Mouse (Mus musculus) left cerebral cortex, adult 18-20 months (tissue): Measurements from ENCODE around the gene Uap1l1. TPM values are rescaled to one million over a fixed set of nuclear protein-coding genes. Genes with fewer than 3 reads are reported as not detected.

Experiments
- DNase-seq, 2 experiments: peaks; one replicate each; pipeline ENCODE4 v3.0.0; 2021 to 2022; ENCODE audit warnings: low spot score in 2 of 2, mixed read lengths in 1 of 2
- total RNA-seq, 2 experiments: library from RNA; stranded (reverse); gene quantifications; 2 replicates each; pipeline ENCODE4 v1.2.3; 2021

The Uap1l1 gene
- total RNA-seq, 2 experiments from 2014 or later, result 17.3 to 21.6 TPM

GRCm38 (mm10) chr2:25318971-25319773 is 46.3 kb downstream of the Uap1l1 start, which contains the start of gene Grin1:
Gene Grin1 (minus strand): TSS chr2:25319187.
- DNase-seq, result peak; percentile 84 to 95

GRCm38 (mm10) chr2:25318119-25318966 is 47.1 kb downstream of the Uap1l1 start:
- peak; percentile 51 to 70 for DNase-seq

GRCm38 (mm10) chr2:25311491-25311891 is 54.0 kb downstream of the Uap1l1 start:
- no peak for DNase-seq

GRCm38 (mm10) chr2:25310969-25311368 is 54.5 kb downstream of the Uap1l1 start:
- no peak for DNase-seq

- DNase-seq, result no peak
Observed at GRCm38 (mm10) chr2:25310180-25310579, 55.3 kb downstream of the Uap1l1 start.

Other genes with a start within 250 kb of the Uap1l1 start
- 10 to 100 TPM; 19.2 to 23.9 TPM for gene Nrarp, start 184.9 kb downstream of the Uap1l1 start, total RNA-seq
- 1 to 10 TPM; 2.2 to 2.5 TPM for gene Tor4a, start 168.8 kb downstream of the Uap1l1 start, total RNA-seq
- gene Nelfb, start 154.2 kb downstream of the Uap1l1 start, total RNA-seq, result 10 to 100 TPM; 62.1 to 68.6 TPM
- under 1 TPM; 0.37 to 0.40 TPM for gene Stpg3, start 151.0 kb downstream of the Uap1l1 start, total RNA-seq
- gene Fam166a, start 146.9 kb downstream of the Uap1l1 start, total RNA-seq, result not detected
- 100 to 1,000 TPM; 358 to 360 TPM for gene Tubb4b, start 141.0 kb downstream of the Uap1l1 start, total RNA-seq
- gene Slc34a3, start 131.3 kb downstream of the Uap1l1 start, total RNA-seq, result not detected
- not detected for gene Rnf224, start 128.9 kb downstream of the Uap1l1 start, total RNA-seq
- gene Rnf208, start 123.4 kb downstream of the Uap1l1 start, total RNA-seq, result 100 to 1,000 TPM; 252 to 262 TPM
- gene Cysrt1, start 123.2 kb downstream of the Uap1l1 start, total RNA-seq, result not detected
- 1 to 10 TPM; 1.4 to 4.1 TPM for gene AL732309.1, start 118.8 kb downstream of the Uap1l1 start, total RNA-seq
- gene Tmem203, start 110.2 kb downstream of the Uap1l1 start, total RNA-seq, result 10 to 100 TPM; 31.8 to 37.8 TPM
- 10 to 100 TPM; 13.7 to 17.9 TPM for gene Tprn, start 103.1 kb downstream of the Uap1l1 start, total RNA-seq
- 10 to 100 TPM; 57.6 to 70.5 TPM for gene Ssna1, start 93.2 kb downstream of the Uap1l1 start, total RNA-seq
- 10 to 100 TPM; 87.1 to 87.2 TPM for gene Anapc2, start 93.2 kb downstream of the Uap1l1 start, total RNA-seq
- gene Tmem210, start 77.5 kb downstream of the Uap1l1 start, total RNA-seq, result not detected
- gene Lrrc26, start 75.8 kb downstream of the Uap1l1 start, total RNA-seq, result not detected
- 100 to 1,000 TPM; 393 to 402 TPM for gene Grin1, start 46.5 kb downstream of the Uap1l1 start, total RNA-seq
- gene Man1b1, start 33.3 kb downstream of the Uap1l1 start, total RNA-seq, result 10 to 100 TPM; 62.1 to 62.2 TPM
- 10 to 100 TPM; 30.4 to 38.7 TPM for gene Dpp7, start 9.3 kb downstream of the Uap1l1 start, total RNA-seq
- gene Sapcd2, start 6.6 kb upstream of the Uap1l1 start, total RNA-seq, result 1 to 10 TPM; 1.4 to 1.8 TPM
- gene Entpd2, start 30.2 kb upstream of the Uap1l1 start, total RNA-seq, result 10 to 100 TPM; 13.6 to 13.8 TPM
- gene Npdc1, start 33.7 kb upstream of the Uap1l1 start, total RNA-seq, result 100 to 1,000 TPM; 328 to 341 TPM
- under 1 TPM; 0.21 to 0.56 TPM for gene Fut7, start 57.6 kb upstream of the Uap1l1 start, total RNA-seq
- gene Abca2, start 63.0 kb upstream of the Uap1l1 start, total RNA-seq, result 100 to 1,000 TPM; 155 to 165 TPM
- gene Clic3, start 91.2 kb upstream of the Uap1l1 start, total RNA-seq, result 1 to 10 TPM in 1 of 2 experiments, not detected in 1; 1.5 TPM
- gene Paxx, start 95.4 kb upstream of the Uap1l1 start, total RNA-seq, result 10 to 100 TPM; 64.5 to 69.1 TPM
- gene Ptgds, start 104.4 kb upstream of the Uap1l1 start, total RNA-seq, result 1,000 to 10,000 TPM; 2,769 to 3,095 TPM
- not detected for gene Lcn12, start 128.2 kb upstream of the Uap1l1 start, total RNA-seq
- 100 to 1,000 TPM; 105 to 114 TPM for gene Fbxw5, start 135.1 kb upstream of the Uap1l1 start, total RNA-seq
- gene C8g, start 136.0 kb upstream of the Uap1l1 start, total RNA-seq, result under 1 TPM; 0.52 to 0.74 TPM
- gene Traf2, start 181.3 kb upstream of the Uap1l1 start, total RNA-seq, result 10 to 100 TPM; 11.6 to 11.9 TPM
- gene Edf1, start 192.2 kb upstream of the Uap1l1 start, total RNA-seq, result 100 to 1,000 TPM; 199 to 203 TPM
- gene Mamdc4, start 209.2 kb upstream of the Uap1l1 start, total RNA-seq, result 1 to 10 TPM; 1.1 to 1.3 TPM
- gene Phpt1, start 209.5 kb upstream of the Uap1l1 start, total RNA-seq, result 10 to 100 TPM; 60.3 to 63.0 TPM
- 10 to 100 TPM; 85.6 to 86.3 TPM for gene Ajm1, start 216.1 kb upstream of the Uap1l1 start, total RNA-seq
- 100 to 1,000 TPM; 146 to 150 TPM for gene Rabl6, start 242.8 kb upstream of the Uap1l1 start, total RNA-seq